Mouse (Mus musculus): ENCODE measurements at regions not wholly inside any gene's neighbourhood (a gene's known extent, or its start where the extent isn't known, plus 50 kb on each side); places are given as distances from the start of the nearest gene placed in this dataset.
"Not testable (repeated sequence)": the region's sequence is repeated elsewhere in the genome, so short reads cannot be mapped to it uniquely, and the experiment has no call there.

GRCm38 (mm10) chr2:94772801-94773200 is 334.9 kb upstream of the Api5 start:
- no peak for DNase-seq

GRCm38 (mm10) chr2:94772268-94772667 is 334.3 kb upstream of the Api5 start:
- DNase-seq, result no peak

GRCm38 (mm10) chr2:94766524-94766923 is 328.6 kb upstream of the Api5 start:
- peak in 1 of 2 experiments; percentile 26 for DNase-seq

- no peak for DNase-seq
Observed at GRCm38 (mm10) chr2:94764852-94765435, 327.0 kb upstream of the Api5 start.

GRCm38 (mm10) chr2:94764451-94764850 is 326.5 kb upstream of the Api5 start:
- peak in 1 of 2 experiments; percentile 9 for DNase-seq

GRCm38 (mm10) chr2:94748161-94748711 is 310.3 kb upstream of the Api5 start:
- DNase-seq, result peak; percentile 77 to 83

- DNase-seq, result no peak
Observed at GRCm38 (mm10) chr2:94729791-94730190, 291.9 kb upstream of the Api5 start.

GRCm38 (mm10) chr2:94699383-94699782 is 261.4 kb upstream of the Api5 start:
- DNase-seq, result no peak

GRCm38 (mm10) chr2:94695212-94695611 is 257.3 kb upstream of the Api5 start:
- DNase-seq, result no peak

- peak; percentile 12 for DNase-seq
Observed at GRCm38 (mm10) chr2:94690560-94690959, 252.6 kb upstream of the Api5 start.

GRCm38 (mm10) chr2:94685619-94686018 is 247.7 kb upstream of the Api5 start:
- not testable (repeated sequence) for DNase-seq

- no peak for DNase-seq
Observed at GRCm38 (mm10) chr2:94680096-94680765, 242.3 kb upstream of the Api5 start.

GRCm38 (mm10) chr2:94665850-94666249 is 227.9 kb upstream of the Api5 start:
- peak; percentile 58 to 67 for DNase-seq

GRCm38 (mm10) chr2:94658426-94658825 is 220.5 kb upstream of the Api5 start:
- DNase-seq, result peak; percentile 85 to 88

All from cerebellum, postnatal 10 days (tissue).